Mouse (Mus musculus): Measurements from ENCODE around the gene Ppp2r2c. TPM values are rescaled to one million over a fixed set of nuclear protein-coding genes. Genes with fewer than 3 reads are reported as not detected.

Ppp2r2c gene
- not detected for total RNA-seq (2023)

GRCm38 (mm10) chr5:36868266-36869090 lies at the start of gene Ppp2r2c:
Gene Ppp2r2c, plus strand, starts transcription at chr5:36868513.

GRCm38 (mm10) chr5:36829913-36830879 lies 38.1 kb upstream of the Ppp2r2c start, which contains the start of gene Man2b2:
Gene Man2b2, minus strand, starts transcription at chr5:36830653.

GRCm38 (mm10) chr5:36988781-36989624 lies 120.7 kb downstream of the Ppp2r2c start, which contains the start of gene Wfs1:
Gene Wfs1, minus strand, starts transcription at chr5:36989205.

Other genes starting within 250 kb of the Ppp2r2c start
- 10 to 100 TPM; 25.8 to 31.7 TPM for gene D5Ertd579e, start 172.5 kb upstream of the Ppp2r2c start, total RNA-seq (2023)
- 10 to 100 TPM; 15.8 to 18.6 TPM for gene Bloc1s4, start 119.9 kb upstream of the Ppp2r2c start, total RNA-seq (2023)
- 100 to 1,000 TPM; 124 to 141 TPM for gene Mrfap1, start 71.7 kb upstream of the Ppp2r2c start, total RNA-seq (2023)
- gene Man2b2, start 37.9 kb upstream of the Ppp2r2c start, total RNA-seq (2023): 10 to 100 TPM; 42.1 to 43.2 TPM
- gene Wfs1, start 120.7 kb downstream of the Ppp2r2c start, total RNA-seq (2023): 1 to 10 TPM; 4.5 to 5.2 TPM
- under 1 TPM; 0.09 to 0.11 TPM for gene Gm1043, start 216.9 kb downstream of the Ppp2r2c start, total RNA-seq (2023)

Measured in neutrophil, adult 59 days (primary cell).